In the genomic region with DNA sequence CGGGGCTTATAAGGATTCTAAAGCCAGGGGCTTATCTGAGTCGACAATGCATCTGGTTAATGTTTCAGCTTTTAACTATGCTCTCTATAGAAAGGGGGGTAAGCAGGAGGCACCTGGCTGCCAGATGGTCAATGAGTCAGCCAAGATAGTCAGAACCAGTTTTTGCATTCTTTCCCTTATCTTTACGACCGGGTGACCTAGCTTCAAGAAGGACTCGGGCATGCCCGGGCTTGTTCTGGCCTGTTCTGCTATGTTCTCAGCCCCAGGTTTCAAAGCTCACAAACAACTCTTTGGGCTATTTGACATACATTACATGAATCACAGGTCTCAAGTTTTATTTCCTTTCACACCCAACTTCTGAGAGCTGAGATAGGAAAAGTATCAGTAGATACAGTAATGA, we compare ENCODE assay signal across 8 mouse cellular contexts.
DNase-seq lines count a peak whose midpoint lies in the region; ATAC-seq and TF ChIP-seq lines count a peak whose summit lies in the region.
"Not testable (repeated sequence)": the region's sequence is repeated elsewhere in the genome, so short reads cannot be mapped to it uniquely, and the experiment has no call there.

No protein-coding gene starts in this region.

- not testable (repeated sequence) for TF ChIP-seq CTCF in intestine, postnatal 0 days (IDR thresholded peaks at IDR 0.05; ENCODE audit: low read depth); lung, embryonic 14.5 days (IDR thresholded peaks at IDR 0.05; ENCODE audit: low read depth)

- not testable (repeated sequence) for H3K4me2 ChIP-seq in embryonic facial prominence, embryonic 14.5 days (ENCODE audit: low read depth, low read length); intestine, postnatal 0 days (replicated peaks; ENCODE audit: low read depth); lung, embryonic 14.5 days

- H3K4me1 ChIP-seq in embryonic facial prominence, embryonic 14.5 days (ENCODE audit: control insufficient read depth, insufficient read depth, low read length); heart, embryonic 10.5 days; intestine, postnatal 0 days (replicated peaks; ENCODE audit: control insufficient read depth, insufficient read depth, low read length); lung, embryonic 14.5 days (ENCODE audit: insufficient read depth): not testable (repeated sequence)

- not testable (repeated sequence) for H3K9ac ChIP-seq in embryonic facial prominence, embryonic 14.5 days (ENCODE audit: low read depth, low read length); intestine, postnatal 0 days (ENCODE audit: low read depth, low read length); lung, embryonic 14.5 days

- not testable (repeated sequence) for H3K9me3 ChIP-seq in embryonic facial prominence, embryonic 14.5 days (ENCODE audit: control insufficient read depth, low read length); heart, embryonic 10.5 days; intestine, postnatal 0 days (ENCODE audit: control insufficient read depth); lung, embryonic 14.5 days (ENCODE audit: low read depth, low read length)

- not testable (repeated sequence) for H3K4me3 ChIP-seq in embryonic facial prominence, embryonic 14.5 days (ENCODE audit: low read depth, low read length); heart, embryonic 10.5 days; intestine, postnatal 0 days (ENCODE audit: low read depth, low read length); lung, embryonic 14.5 days (ENCODE audit: low read depth, low read length)

- intact Hi-C loops in heart, postnatal 10 days (cut with DNase I): not testable (repeated sequence)

- H3K27ac ChIP-seq in embryonic facial prominence, embryonic 14.5 days (replicated peaks; ENCODE audit: low read depth, low read length); heart, embryonic 10.5 days; lung, embryonic 14.5 days (ENCODE audit: low read depth): not testable (repeated sequence)
- 0 out of 2 replicates have a peak overlapping the region, but pooled peaks have one; percentile 60 for H3K27ac ChIP-seq in intestine, postnatal 0 days (ENCODE audit: low read depth, low read length)

- not testable (repeated sequence) for ATAC-seq in embryonic facial prominence, embryonic 14.5 days (ENCODE audit: low read depth); lung, embryonic 14.5 days (ENCODE audit: insufficient read depth)
- ATAC-seq in intestine, postnatal 0 days: peak; percentile 97

- not testable (repeated sequence) for H3K27me3 ChIP-seq in embryonic facial prominence, embryonic 14.5 days (replicated peaks; ENCODE audit: control insufficient read depth, insufficient read depth, low read length); heart, embryonic 10.5 days (ENCODE audit: insufficient read depth, poor library complexity, severe bottlenecking); intestine, postnatal 0 days (replicated peaks; ENCODE audit: control insufficient read depth, insufficient read depth, low read length); lung, embryonic 14.5 days (ENCODE audit: insufficient read depth, low read length)

- 60% methylated on average over 6 of the region's 6 CpGs for WGBS in embryonic facial prominence, embryonic 14.5 days
- 24% methylated on average over 6 of the region's 6 CpGs for WGBS in heart, embryonic 10.5 days
- WGBS in intestine, postnatal 0 days: 25% methylated on average over 6 of the region's 6 CpGs
- WGBS in lung, embryonic 14.5 days: 44% methylated on average over 6 of the region's 6 CpGs

- DNase-seq in Muller cell, postnatal 12 days (ENCODE audit: inconsistent ontology term): peak; percentile 2
- peak; percentile 20 for DNase-seq in embryonic facial prominence, embryonic 14.5 days (ENCODE audit: low spot score)
- DNase-seq in heart, embryonic 10.5 days (ENCODE audit: low spot score): peak; percentile 79
- DNase-seq in heart, postnatal 10 days: peak; percentile 9 to 13
- DNase-seq in lung, embryonic 14.5 days: peak; percentile 3
- DNase-seq in urinary bladder, adult 2 months (ENCODE audit: low spot score): peak; percentile 62
- DNase-seq in yolk sac, embryonic 10.5 days (ENCODE audit: low spot score): peak; percentile 57

- H3K36me3 ChIP-seq in embryonic facial prominence, embryonic 14.5 days (ENCODE audit: control insufficient read depth, insufficient read depth, low read length); heart, embryonic 10.5 days; intestine, postnatal 0 days (ENCODE audit: control insufficient read depth, insufficient read depth); lung, embryonic 14.5 days (ENCODE audit: insufficient read depth): not testable (repeated sequence)

Comparison
In these comparisons a context has a peak if more than half of its experiments do, and no peak if none do; other contexts are left out.
1. DNase-seq: peak in every context shown above with its lines; median percentile 79 in heart, embryonic 10.5 days; 62 in urinary bladder, adult 2 months; 57 in yolk sac, embryonic 10.5 days; 20 in embryonic facial prominence, embryonic 14.5 days; 11 in heart, postnatal 10 days; 3 in lung, embryonic 14.5 days; 2 in Muller cell, postnatal 12 days.